Mouse (Mus musculus) ES-E14 (cell line): ENCODE data around the gene Noxa1.

Source experiments
- MAFK ChIP-seq: IDR thresholded peaks from 2 replicates; pipeline ENCODE4 v1.6.1; 2014; ENCODE audit warnings: mild to moderate bottlenecking, low read depth, low read length, inconsistent platforms; ENCODE audit not compliant: insufficient read depth
- ZNF384 ChIP-seq: IDR thresholded peaks from 2 replicates; pipeline ENCODE4 v1.6.1; 2012; ENCODE audit warnings: low read depth, low read length, inconsistent platforms

DNA sequence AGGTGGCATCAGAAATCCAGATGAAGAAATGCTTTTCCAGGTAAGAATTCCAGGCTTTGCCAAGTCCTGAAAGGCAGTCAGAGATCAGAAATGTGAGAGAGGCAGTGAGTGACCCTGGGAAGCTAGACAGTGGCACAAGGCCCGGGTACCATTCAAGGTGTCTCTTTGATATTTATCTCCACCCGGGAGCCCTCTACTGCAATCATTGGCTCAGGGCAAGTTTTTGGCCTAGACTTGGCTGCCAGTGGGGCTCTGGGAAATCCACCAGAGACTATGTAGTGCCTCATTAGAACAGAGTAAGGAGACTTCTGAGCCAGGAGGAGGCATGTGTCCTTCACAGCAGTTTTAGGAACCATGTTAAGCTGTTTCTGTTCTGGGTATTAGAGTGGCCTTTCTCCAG is 27.7 kb upstream of the Noxa1 start:
- TF ChIP-seq ZNF384 (no peak), MAFK (no peak)
